Mouse (Mus musculus) c-Kit-negative CD71-positive TER-119-positive erythroid progenitor cells, embryonic 14.5 days (primary cell): ENCODE measurements around the gene Hao2.

ENCODE experiments used
- DNase-seq: peaks from one replicate; pipeline ENCODE4 v3.0.0-alpha.2; 2013; ENCODE audit warnings: low read depth, low spot score

The Hao2 gene

DNA sequence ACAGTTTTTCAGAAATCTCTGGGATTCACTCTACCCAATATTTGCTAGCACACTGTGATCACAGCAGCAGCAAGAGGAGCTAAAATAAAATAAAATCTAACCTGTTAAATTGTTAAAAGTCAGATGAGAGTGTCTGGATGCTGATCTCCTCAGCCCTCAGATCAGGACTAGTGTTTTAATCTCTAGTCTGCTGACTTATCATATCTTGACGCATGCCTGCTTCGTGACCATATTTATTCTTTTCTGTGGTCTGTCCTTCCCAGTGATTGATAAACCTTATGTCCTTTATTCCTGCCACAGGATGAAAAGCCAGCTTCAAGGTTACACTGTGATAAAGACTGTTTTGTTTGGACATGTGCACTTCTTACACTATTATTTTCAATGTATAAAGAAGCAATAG lies 35.0 kb downstream of the Hao2 start:
- no peak for DNase-seq

DNA sequence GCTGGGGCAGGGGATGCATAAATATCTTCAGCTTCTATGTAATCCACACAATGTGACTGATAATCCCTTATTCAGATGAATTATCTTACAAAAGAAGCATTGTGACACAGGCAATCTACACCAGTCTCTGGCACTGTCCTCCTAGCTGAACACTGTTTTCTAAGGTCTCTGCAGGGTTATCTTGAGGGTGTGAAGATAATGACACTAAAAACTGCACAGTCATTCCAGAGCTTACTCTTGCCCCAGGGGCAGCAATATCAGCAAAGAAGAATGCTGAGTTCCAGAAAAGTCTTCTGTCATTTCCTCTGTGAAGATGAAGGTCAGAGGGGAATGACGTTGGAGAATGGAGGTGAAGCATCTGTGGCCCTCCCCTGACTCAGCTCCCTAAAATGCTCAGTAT lies 36.1 kb downstream of the Hao2 start:
- DNase-seq = peak; percentile 62

DNA sequence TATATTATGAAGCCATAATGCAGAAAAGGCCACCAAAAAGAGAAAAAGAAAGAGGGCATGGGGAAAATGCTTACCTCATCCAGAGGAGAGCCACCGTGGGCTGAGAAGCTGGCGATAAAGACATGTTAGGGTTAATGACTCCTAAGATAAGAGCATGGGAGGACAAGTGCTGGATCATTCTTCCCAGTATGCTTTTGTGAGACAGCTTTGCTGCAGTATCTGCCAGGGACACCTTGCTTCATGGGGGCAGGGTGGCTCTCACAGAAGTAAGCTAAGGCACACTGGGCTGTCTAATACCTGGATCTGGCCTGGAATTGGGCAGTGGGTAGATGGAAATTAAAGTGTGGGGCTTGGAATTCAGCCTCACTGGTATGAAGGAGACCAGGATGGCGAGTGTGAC lies 37.9 kb downstream of the Hao2 start:
- peak; percentile 76 for DNase-seq

DNA sequence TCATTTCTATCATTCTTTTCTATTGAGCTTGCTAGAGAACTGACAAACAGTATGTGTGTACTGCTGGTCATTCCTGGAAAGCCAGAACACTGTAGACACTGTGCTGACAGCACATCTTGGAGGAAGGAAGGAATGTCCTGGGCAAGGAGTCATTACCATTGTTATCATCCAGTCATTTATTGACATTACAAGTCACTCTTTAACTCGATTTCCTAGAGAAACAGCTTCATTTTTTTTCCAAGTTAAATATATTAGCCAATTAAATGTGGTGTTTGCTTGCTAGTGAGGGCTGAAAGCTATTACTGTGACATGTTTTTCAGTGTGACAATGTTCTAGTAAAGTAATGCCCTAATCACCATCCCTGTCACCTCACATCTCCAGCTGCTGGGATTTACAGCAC lies 39.4 kb downstream of the Hao2 start:
- no peak for DNase-seq

DNA sequence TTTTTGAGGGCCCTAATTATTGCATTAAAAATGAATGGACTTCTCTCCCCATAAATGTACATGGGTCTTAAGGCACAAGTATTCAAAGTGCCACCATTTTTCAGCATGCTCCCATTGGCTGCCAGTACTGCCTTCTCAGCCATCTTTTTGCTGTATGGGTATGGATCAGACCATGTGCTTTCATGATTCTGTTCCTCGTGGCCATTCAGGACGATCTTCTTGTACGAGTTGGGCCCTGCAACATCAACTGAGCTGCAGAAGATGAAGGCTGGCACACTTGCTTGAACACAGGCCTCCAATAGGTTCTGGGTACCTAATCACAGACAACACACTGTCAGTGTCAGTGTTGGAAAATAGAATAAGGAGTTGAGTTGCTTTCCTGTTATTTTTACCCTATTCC lies 40.0 kb downstream of the Hao2 start:
- DNase-seq = no peak

DNA sequence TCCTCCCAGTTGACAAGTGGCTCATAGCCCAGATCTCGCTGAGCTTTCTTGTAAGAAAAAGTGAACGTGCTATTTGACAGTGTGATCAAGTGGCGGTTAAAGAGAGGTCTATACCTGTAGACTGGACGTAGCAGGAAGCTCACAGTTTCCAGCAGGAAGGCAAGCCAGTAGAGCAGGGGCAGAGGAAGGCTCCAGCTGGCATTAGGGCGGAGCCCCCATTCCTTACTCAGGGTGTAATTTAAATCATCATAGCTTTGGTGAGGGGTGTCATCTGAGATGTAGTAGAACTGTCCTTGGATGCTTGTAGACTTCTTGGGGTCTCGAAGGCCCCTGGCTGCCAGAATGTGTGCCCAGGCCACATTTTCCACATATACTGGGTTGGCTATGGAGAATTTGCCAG lies 40.4 kb downstream of the Hao2 start:
- no peak for DNase-seq

DNA sequence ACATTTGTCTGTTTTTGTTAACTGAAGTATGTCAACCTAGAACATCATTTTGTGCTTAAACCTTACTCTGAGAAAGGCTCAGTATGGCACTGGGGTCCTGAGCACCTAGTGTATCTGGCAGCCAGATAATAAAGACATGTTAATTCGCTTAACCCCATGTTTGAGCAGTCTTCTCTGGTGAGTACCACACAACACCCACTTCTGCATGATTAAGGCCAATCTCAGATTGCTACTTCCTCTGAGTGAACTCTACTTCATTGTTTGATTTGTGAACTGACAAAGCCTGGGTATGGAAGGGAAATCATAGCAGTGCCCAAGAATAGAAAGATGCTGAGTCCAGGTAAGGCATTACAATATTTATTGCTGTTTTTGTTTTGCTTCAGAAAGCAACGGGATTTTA lies 41.2 kb downstream of the Hao2 start:
- DNase-seq = no peak

DNA sequence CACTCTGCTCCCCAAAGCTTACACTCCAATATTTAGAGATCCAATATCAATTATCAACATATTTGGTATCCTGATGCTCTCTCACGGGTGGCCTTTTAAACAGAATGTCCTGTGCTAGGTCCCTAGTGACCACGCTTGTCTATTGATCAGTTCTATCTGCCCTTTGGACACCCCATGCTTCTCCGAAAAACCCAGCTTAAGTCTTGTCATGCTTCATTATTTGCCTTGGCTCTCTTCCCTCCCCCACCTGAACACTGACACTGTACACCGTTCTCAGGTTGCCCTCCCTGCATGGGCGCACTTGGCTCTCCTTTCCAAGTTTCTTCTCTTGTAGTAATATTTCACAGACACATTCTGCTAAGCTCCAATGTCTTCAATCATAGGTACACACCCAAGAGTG lies 42.8 kb downstream of the Hao2 start:
- DNase-seq = no peak

DNA sequence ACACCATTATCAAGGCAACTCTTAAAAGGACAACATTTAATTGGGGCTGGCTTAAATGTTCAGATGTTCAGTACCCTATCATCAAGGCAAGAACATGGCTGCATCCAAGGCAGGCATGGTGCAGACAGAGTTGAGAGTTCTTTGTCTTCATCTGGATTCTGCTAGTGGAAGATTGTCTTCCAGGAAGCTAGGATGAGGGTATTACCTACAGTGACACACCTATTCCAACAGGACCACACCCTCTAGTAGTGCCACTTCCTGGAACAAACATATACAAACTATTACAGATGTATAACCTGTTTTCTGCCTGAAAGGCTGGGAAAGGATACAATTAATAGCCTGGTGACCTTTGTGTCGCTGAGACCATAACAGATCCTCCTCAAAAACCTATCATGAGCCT lies 44.1 kb downstream of the Hao2 start:
- no peak for DNase-seq
